Mouse (Mus musculus): ENCODE measurements around the gene Anapc5.

GRCm38 (mm10) chr5:122773756-122774155 is 47.4 kb downstream of the Anapc5 start:
- TF ChIP-seq EP300 (IDR thresholded peaks at IDR 0.05; ENCODE audit: low read depth), result no peak
- no peak for TF ChIP-seq CTCF (IDR thresholded peaks at IDR 0.05; ENCODE audit: low read depth)
